Mouse (Mus musculus): ENCODE results near the gene Shmt1. TPM values are rescaled to one million over a fixed set of nuclear protein-coding genes. Genes with fewer than 3 reads are reported as not detected.

Shmt1 gene
- polyA plus RNA-seq, 1 experiment from 2014 or later = 62.6 TPM

DNA sequence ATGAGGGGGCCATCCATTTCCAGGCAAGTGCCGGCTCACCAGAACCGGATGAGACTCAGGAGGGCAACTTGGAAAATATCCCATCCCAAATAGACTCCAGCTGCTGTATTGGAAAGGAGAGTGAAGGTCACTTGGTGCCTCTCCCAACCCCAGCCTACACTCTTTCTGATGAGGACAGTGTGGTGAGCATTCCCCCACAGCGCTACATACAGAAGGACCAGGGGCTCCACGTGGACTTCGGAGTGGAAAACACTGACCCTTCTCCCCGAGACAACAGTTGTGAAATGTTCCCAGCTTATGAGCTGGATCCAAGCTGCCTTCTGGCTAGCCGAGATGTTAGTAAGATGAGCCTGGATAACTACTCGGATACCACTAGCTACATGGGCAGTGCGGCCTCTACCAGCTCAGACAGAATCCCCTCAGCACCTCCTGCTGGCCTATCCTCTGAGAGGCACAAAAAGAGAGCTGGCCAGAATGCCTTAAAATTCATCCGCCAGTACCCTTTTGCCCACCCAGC lies 31.8 kb downstream of the Shmt1 start:
- Histone ChIP-seq H3K4me3 (ENCODE audit: low read depth, low read length) (peak overlapping the region; percentile 43), H3K4me2 (ENCODE audit: low read depth, low read length) (peak overlapping the region; percentile 60), H3K9me3 (replicated peaks; ENCODE audit: control insufficient read depth, low read length) (no peaks in the 10 kb centered on the region), H3K27me3 (ENCODE audit: control insufficient read depth, insufficient read depth, low read depth, low read length) (no peaks in the 10 kb centered on the region), H3K9ac (ENCODE audit: low read depth, low read length) (no peak overlapping the region), H3K27ac (ENCODE audit: low read length) (no peak overlapping the region), H3K36me3 (ENCODE audit: control insufficient read depth, insufficient read depth) (peaks cover 2% of the 10 kb centered on the region; the same call in 1 of the 2 replicates), H3K4me1 (ENCODE audit: control insufficient read depth, low read depth, low read length) (peaks cover 57% of the 10 kb centered on the region)
- ATAC-seq (ENCODE audit: low read depth) = no peak
- 78% methylated on average over 10 of the region's 10 CpGs for WGBS (ENCODE audit: insufficient replicate concordance)

DNA sequence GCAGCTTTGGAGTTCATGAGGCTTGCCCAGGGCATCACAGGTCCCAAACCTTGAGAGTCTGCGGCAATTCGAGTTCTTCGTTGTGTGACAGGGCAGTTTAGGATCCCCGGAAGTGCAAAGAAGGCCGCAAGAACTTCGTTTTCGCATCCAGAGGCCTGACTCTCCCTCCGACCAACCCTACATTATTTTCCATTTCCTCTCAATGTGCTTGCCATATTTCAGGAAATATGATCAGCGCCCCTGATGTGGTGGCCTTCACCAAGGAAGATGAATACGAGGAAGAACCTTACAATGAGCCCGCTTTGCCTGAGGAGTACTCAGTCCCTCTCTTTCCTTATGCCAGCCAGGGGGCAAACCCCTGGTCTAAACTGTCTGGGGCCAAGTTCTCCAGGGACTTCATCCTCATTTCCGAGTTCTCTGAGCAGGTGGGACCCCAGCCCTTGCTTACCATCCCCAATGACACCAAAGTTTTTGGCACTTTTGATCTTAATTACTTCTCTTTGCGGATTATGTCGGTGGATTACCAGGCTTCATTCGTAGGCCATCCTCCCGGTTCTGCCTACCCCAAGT lies 33.6 kb downstream of the Shmt1 start:
- WGBS (ENCODE audit: insufficient replicate concordance) = 22% methylated on average over 16 of the region's 16 CpGs
- Histone ChIP-seq H3K9ac (ENCODE audit: low read depth, low read length) (peak overlapping the region; percentile 87), H3K4me1 (ENCODE audit: control insufficient read depth, low read depth, low read length) (peaks cover 58% of the 10 kb centered on the region)

DNA sequence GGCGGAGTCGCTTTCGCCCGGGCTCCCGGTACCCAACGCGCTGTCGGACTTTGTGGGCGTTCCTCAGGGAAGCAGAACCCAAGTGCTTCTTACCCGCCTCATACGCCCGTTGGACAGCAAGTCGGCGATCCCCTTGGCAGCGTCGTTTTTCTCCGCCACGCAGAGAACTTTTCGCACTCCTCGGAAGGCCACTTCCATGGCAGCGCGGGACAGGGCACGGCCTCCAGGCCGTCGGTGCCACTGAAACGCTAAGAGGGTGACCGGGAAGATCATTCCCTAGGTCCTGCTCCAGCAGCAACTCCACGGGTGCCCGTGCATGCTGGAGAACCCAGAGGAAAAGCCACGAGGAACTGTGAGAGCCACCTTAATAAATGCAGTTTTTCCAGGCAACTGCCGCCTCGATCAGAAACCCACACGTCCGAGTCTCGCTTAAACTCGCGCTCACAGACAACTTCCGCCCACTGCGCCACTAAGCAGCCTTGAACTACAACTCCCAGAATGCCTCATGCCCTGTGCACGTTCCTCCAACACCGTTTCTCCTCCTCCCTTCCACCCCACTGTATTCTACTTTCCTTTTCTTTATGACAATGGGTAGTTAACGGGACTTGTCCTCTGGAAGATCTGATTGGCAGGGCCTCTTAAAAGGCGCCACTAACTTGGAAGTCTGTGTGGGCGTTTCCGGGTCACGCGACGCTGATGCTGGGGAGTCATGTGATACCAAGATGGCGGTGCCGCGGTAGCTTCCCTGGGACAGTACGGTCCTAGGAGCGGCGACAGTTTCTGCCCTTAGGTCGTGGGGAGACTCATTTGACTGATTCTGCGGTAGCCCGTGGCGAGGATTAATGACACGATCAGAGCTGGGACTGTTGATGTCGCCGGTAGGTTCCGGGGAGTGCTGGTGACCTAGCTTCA lies 34.4 kb downstream of the Shmt1 start, which contains the start of the genes Top3a and Smcr8:
TSS of gene Top3a (minus strand) at position 537 of the 912 bp plus-strand sequence.
TSS of gene Smcr8 (plus strand) at position 696 of the 912 bp plus-strand sequence.
- Histone ChIP-seq H3K9ac (ENCODE audit: low read depth, low read length) (peak within 1 kb of the TSS; percentile 87), H3K27ac (ENCODE audit: low read length) (peak within 1 kb of the TSS; percentile 91), H3K27me3 (ENCODE audit: control insufficient read depth, insufficient read depth, low read depth, low read length) (no peaks in the 10 kb centered on the region), H3K4me3 (ENCODE audit: low read depth, low read length) (peak within 1 kb of the TSS; percentile 89), H3K36me3 (ENCODE audit: control insufficient read depth, insufficient read depth) (no peaks in the 10 kb centered on the region), H3K4me1 (ENCODE audit: control insufficient read depth, low read depth, low read length) (peaks cover 55% of the 10 kb centered on the region), H3K4me2 (ENCODE audit: low read depth, low read length) (peak within 1 kb of the TSS; percentile 75), H3K9me3 (replicated peaks; ENCODE audit: control insufficient read depth, low read length) (no peaks in the 10 kb centered on the region)
- ATAC-seq (ENCODE audit: low read depth) = peak; percentile 92
- under 1% methylated on average over 62 of the region's 62 CpGs for WGBS (ENCODE audit: insufficient replicate concordance)

More for the DNA sequence above, 33.6 kb downstream of the Shmt1 start:
- H3K27me3 ChIP-seq (ENCODE audit: control insufficient read depth, insufficient read depth, low read depth, low read length) = no peaks in the 10 kb centered on the region
- H3K4me3 ChIP-seq (ENCODE audit: low read depth, low read length) = peak overlapping the region; percentile 89
- H3K27ac ChIP-seq (ENCODE audit: low read length) = peak overlapping the region; percentile 91
- no peak for ATAC-seq (ENCODE audit: low read depth)
- peak overlapping the region; percentile 75 for H3K4me2 ChIP-seq (ENCODE audit: low read depth, low read length)
- no peaks in the 10 kb centered on the region for H3K9me3 ChIP-seq (replicated peaks; ENCODE audit: control insufficient read depth, low read length)
- no peaks in the 10 kb centered on the region for H3K36me3 ChIP-seq (ENCODE audit: control insufficient read depth, insufficient read depth)

DNA sequence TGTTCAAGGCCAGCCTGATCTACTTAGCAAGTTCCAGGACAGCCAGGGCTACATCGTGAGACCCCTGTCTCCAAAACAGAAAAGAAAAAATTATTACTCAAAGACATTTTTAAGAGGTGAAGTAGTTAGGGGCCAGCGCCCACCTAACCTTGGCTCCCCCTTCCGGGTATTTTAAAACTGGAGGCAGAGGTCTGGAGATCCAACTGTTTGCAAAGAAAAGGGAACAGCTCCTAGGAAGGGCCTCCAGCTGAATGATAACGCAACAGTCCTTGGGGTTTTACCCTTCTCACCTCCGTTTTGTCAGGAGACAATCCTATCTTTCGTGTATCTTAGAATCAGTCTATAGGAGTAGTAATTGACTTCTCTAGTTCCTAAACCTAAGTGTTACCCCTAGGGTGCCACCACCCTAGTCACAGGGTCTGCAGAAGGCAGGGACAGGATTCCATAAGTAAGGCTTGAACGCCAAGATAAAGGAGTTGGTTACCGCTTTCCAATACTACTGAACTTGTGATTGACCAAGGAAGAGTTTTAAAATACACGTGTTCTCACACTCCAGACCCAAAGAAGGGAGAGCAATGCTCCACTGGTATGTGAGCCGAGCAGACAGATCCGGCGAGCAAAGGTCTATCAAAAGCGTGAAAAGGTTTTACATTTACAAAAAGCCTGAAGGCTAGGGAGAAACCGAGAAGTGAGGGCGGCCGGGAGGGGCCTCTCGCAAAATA lies 35.2 kb downstream of the Shmt1 start:
- Histone ChIP-seq H3K4me2 (ENCODE audit: low read depth, low read length) (peak overlapping the region; percentile 75), H3K9me3 (replicated peaks; ENCODE audit: control insufficient read depth, low read length) (no peaks in the 10 kb centered on the region), H3K27ac (ENCODE audit: low read length) (peak overlapping the region; percentile 91), H3K36me3 (ENCODE audit: control insufficient read depth, insufficient read depth) (no peaks in the 10 kb centered on the region), H3K9ac (ENCODE audit: low read depth, low read length) (peak overlapping the region; percentile 87), H3K27me3 (ENCODE audit: control insufficient read depth, insufficient read depth, low read depth, low read length) (no peaks in the 10 kb centered on the region), H3K4me3 (ENCODE audit: low read depth, low read length) (peak overlapping the region; percentile 89), H3K4me1 (ENCODE audit: control insufficient read depth, low read depth, low read length) (peaks cover 48% of the 10 kb centered on the region)
- ATAC-seq (ENCODE audit: low read depth) = no peak
- WGBS (ENCODE audit: insufficient replicate concordance) = 3% methylated on average over 17 of the region's 17 CpGs

DNA sequence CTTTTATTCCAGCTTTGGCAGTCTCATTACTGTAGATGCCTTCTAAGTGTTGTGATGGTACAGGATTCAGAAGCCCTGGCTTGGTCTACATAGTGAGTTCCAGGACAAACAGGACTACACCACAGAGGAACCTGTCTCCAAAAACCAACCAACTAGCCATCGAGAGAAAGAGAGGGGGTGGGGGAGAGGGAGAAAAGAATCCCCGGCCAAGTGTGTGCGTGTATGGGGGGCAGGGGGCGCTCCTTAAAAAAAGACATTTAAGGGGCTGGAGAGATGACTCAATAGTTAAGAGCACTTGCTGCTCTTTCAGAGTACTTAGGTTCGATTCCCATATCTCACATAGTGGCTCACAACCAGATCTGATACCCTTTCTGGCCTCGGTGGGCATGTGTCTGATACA lies 35.9 kb downstream of the Shmt1 start:
- WGBS (ENCODE audit: insufficient replicate concordance) = 18% methylated on average over 6 of the region's 6 CpGs
- Histone ChIP-seq H3K36me3 (ENCODE audit: control insufficient read depth, insufficient read depth) (no peaks in the 10 kb centered on the region), H3K9me3 (replicated peaks; ENCODE audit: control insufficient read depth, low read length) (no peaks in the 10 kb centered on the region), H3K9ac (ENCODE audit: low read depth, low read length) (peak overlapping the region; percentile 87; the same call in 1 of the 2 replicates), H3K27ac (ENCODE audit: low read length) (peak overlapping the region; percentile 91), H3K4me3 (ENCODE audit: low read depth, low read length) (peak overlapping the region; percentile 89), H3K4me1 (ENCODE audit: control insufficient read depth, low read depth, low read length) (peaks cover 41% of the 10 kb centered on the region), H3K4me2 (ENCODE audit: low read depth, low read length) (peak overlapping the region; percentile 75), H3K27me3 (ENCODE audit: control insufficient read depth, insufficient read depth, low read depth, low read length) (no peaks in the 10 kb centered on the region)
- ATAC-seq (ENCODE audit: low read depth) = no peak

DNA sequence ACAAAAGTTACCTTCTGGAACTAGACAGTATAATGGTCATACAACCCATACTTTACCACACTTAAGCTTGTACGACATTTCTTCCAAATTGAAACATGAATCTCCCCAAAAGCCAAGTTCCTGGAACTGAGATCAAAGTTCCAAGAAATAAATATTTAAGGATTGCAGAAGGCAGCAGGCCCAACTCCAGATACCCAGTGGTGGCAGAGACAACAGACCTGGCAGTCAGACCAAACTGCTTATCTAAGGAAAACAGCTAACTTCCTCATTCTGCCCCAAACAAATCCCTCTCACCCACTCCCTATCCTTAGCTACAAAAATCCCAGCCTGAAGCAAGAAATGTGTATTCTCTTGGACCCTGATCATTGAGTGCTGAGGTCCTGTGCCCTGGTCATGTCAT lies 36.7 kb downstream of the Shmt1 start:
- H3K9me3 ChIP-seq (replicated peaks; ENCODE audit: control insufficient read depth, low read length) = no peaks in the 10 kb centered on the region
- H3K27ac ChIP-seq (ENCODE audit: low read length) = no peak overlapping the region
- no peak overlapping the region for H3K9ac ChIP-seq (ENCODE audit: low read depth, low read length)
- peak overlapping the region; percentile 75; the same call in 1 of the 2 replicates for H3K4me2 ChIP-seq (ENCODE audit: low read depth, low read length)
- H3K27me3 ChIP-seq (ENCODE audit: control insufficient read depth, insufficient read depth, low read depth, low read length) = no peaks in the 10 kb centered on the region
- no peak for ATAC-seq (ENCODE audit: low read depth)
- peaks cover 34% of the 10 kb centered on the region for H3K4me1 ChIP-seq (ENCODE audit: control insufficient read depth, low read depth, low read length)
- 20% methylated on average over 1 of the region's 1 CpGs for WGBS (ENCODE audit: insufficient replicate concordance)
- H3K36me3 ChIP-seq (ENCODE audit: control insufficient read depth, insufficient read depth) = no peaks in the 10 kb centered on the region
- no peak overlapping the region for H3K4me3 ChIP-seq (ENCODE audit: low read depth, low read length)

DNA sequence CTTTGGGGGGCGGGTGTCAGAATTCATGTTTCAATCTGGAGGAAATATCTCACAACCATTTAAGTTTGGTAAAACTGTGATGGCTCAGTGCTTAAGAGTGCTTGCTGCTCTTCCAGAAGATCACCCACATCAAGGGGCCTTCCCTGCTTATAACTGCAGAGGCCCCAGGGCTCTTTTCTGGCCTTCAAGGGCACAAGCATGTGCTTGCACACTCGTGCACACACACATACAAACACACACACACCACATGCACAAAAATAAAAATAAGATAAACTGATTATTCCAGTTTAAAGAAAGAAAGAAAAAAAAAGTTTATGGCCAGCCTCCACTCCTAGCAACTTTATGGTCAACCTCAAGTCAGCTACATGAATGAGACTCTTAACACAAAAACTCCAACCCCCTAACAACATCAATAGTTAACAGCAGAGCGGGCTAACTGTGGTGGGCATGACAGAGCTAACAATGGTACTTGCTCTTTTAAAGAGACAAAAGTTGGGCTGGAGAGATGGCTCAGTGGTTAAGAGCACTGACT lies 37.3 kb downstream of the Shmt1 start:
- Histone ChIP-seq H3K9me3 (replicated peaks; ENCODE audit: control insufficient read depth, low read length) (no peaks in the 10 kb centered on the region), H3K9ac (ENCODE audit: low read depth, low read length) (no peak overlapping the region), H3K4me3 (ENCODE audit: low read depth, low read length) (no peak overlapping the region), H3K4me1 (ENCODE audit: control insufficient read depth, low read depth, low read length) (peaks cover 28% of the 10 kb centered on the region), H3K27ac (ENCODE audit: low read length) (no peak overlapping the region), H3K4me2 (ENCODE audit: low read depth, low read length) (no peak overlapping the region), H3K36me3 (ENCODE audit: control insufficient read depth, insufficient read depth) (no peaks in the 10 kb centered on the region), H3K27me3 (ENCODE audit: control insufficient read depth, insufficient read depth, low read depth, low read length) (no peaks in the 10 kb centered on the region)
- no peak for ATAC-seq (ENCODE audit: low read depth)
- WGBS (ENCODE audit: insufficient replicate concordance) = 74% methylated on average over 3 of the region's 3 CpGs

DNA sequence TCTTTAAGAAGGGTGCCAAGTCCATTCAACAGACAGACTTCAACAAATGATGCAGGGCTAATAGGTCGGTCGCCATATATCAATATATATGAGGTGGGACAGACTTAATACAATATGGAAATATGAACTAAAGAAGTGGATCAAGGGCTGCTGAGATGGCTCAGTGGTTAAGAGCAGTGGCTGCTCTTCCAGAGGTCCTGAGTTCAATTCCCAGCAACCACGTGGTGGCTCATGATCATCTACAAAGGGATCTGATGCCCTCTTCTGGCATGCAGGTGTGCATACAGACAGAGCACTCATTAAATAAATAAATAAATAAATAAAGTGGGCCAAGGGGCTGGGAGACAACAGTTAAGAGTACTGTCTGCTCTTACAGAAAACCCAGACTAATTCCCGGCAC lies 39.4 kb downstream of the Shmt1 start:
- H3K9ac ChIP-seq (ENCODE audit: low read depth, low read length) = no peak overlapping the region
- H3K4me1 ChIP-seq (ENCODE audit: control insufficient read depth, low read depth, low read length) = peaks cover 15% of the 10 kb centered on the region
- ATAC-seq (ENCODE audit: low read depth) = no peak
- H3K27ac ChIP-seq (ENCODE audit: low read length) = no peak overlapping the region
- no peaks in the 10 kb centered on the region for H3K27me3 ChIP-seq (ENCODE audit: control insufficient read depth, insufficient read depth, low read depth, low read length)
- H3K9me3 ChIP-seq (replicated peaks; ENCODE audit: control insufficient read depth, low read length) = no peaks in the 10 kb centered on the region
- H3K4me3 ChIP-seq (ENCODE audit: low read depth, low read length) = no peak overlapping the region
- WGBS (ENCODE audit: insufficient replicate concordance) = 78% methylated on average over 4 of the region's 4 CpGs
- H3K36me3 ChIP-seq (ENCODE audit: control insufficient read depth, insufficient read depth) = no peaks in the 10 kb centered on the region
- H3K4me2 ChIP-seq (ENCODE audit: low read depth, low read length) = no peak overlapping the region
